Mouse (Mus musculus): ENCODE results near the gene Itga11.
"Not testable (repeated sequence)": the region's sequence is repeated elsewhere in the genome, so short reads cannot be mapped to it uniquely, and the experiment has no call there.

Gene Itga11

DNA sequence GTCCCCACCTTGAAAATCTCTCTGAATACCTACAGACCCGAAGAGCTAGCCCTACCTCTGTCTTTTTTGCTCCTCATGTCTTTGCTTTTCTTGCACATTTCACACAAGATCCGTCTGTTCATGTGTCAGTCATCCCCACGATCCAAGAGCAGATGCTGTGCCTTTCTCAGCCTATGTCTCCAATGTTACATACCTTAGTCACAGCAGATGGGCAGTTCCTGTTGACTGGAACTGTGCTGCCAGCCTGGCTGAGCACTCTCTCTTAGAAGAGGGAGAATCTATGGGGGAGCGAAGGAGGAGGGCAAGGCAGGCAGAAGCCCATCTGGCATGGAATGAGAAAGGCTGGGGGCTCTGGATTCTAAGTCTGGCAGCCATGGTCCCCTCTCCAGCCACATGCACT lies 87.7 kb downstream of the Itga11 start:
- no peak for DNase-seq (ENCODE audit: low spot score in 2 of 2)

DNA sequence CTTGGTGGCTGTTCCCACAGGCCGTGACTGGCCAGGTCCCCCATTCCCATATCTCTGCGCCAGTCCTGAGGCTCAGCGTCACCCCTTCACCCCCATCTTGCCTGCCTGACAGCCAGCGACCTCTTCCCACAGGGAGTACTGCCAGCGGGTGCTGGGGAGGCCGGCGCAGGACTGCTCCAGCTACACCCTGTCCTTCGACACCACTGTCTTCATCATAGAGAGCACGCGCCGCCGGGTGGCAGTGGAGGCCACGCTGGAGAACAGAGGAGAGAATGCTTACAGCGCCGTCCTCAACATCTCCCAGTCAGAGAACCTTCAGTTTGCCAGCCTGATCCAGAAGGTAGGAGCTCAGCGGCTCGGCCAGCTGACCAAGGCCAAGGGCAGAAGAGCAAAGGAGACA lies 89.8 kb downstream of the Itga11 start:
- no peak for DNase-seq (ENCODE audit: low spot score in 2 of 2)

DNA sequence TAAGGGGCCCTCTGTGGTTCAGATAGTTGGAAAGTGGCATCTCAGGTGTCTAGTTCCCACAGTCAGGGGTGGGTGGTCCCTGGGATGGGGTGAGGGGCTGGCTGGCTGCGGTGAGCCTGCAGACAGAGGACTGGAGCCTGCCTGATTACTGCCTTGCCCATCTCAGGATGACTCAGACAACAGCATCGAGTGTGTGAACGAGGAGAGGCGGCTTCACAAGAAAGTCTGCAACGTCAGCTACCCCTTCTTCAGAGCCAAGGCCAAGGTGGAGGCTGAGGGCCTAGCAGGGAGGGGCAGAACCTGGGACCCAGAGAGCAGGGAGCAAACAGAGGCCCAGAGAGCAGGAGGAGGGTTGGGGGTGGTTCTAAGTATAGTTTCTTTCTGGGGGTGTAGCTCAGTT lies 90.7 kb downstream of the Itga11 start:
- DNase-seq (ENCODE audit: low spot score in 2 of 2) = no peak

DNA sequence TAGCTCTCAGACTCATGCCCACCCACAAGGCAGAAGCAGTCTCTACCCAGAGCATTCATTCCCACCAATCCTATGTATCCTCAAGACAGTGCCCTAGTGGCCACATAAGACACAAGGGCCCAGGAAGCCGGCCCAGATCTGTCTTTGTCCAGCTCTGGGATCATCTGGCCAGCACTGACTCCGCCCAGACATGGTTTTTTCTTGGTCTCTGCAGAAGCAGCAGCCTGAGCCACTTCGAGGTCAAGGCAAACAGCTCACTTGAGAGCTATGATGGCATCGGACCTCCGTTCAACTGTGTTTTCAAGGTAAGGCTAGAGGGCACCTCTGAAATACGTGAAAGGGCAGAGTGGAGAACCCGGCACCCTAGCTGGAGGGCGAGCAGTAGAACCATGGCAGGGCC lies 95.1 kb downstream of the Itga11 start:
- DNase-seq (ENCODE audit: low spot score in 2 of 2) = no peak

DNA sequence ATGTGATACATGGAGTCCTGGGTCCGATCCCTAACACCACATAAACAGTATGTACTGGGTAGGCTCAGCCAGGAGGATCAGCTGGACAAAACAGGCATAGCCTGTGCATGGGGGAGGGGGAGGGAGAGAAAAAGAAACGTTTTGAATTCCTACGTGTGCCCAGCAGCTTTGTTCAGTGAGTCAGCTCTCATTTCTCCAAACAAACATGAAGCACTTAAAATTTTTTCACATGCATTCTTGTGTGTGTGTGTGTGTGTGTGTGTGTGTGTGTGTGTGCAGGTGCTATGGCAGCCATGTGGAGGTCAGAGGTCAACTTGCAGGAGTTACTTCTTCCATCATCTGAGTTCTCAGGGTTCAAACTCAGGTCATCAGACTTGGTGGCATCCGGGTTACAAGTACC lies 97.8 kb downstream of the Itga11 start:
- no peak for DNase-seq (ENCODE audit: low spot score in 2 of 2)

DNA sequence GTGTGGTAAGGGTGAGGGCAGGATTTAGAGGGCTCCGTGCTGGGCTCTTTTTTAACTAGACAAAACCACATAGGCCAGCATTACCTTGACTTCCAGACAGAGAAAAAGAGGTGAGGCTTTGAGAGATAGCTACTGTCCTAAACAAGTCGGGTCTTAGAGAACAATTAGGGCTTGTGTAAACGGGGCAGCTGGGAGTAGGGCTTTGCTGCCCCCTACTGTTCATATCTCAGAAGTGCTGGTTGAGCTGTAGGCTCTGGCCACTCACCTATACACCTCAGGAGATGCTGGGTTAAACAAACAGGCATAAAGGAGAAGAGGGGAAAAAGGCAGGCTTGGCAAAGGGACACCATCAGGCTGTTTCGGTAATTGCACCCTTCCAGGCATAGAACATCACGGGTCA lies 99.8 kb downstream of the Itga11 start:
- DNase-seq (ENCODE audit: low spot score in 2 of 2) = no peak

DNA sequence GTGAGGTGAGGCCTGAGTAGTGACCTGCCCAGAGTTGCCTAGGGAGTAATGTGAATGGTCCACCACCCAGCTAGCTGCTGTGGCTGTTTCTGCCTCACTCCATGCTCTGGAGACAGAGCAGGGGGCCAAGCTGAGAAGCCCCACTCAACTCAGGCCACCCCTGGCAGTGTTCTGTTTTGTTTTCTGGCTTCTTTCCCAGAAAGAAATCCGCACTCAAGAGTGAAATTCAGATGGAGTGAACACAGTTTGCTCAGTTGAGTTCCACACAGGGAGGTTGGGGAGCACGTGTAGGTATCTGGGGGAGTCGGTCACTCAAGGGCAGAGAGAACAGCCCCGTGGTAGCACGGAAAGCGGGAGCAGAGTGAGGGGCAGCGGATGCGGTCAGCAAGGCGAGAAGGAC lies 101.1 kb downstream of the Itga11 start:
- DNase-seq (ENCODE audit: low spot score in 2 of 2) = no peak

DNA sequence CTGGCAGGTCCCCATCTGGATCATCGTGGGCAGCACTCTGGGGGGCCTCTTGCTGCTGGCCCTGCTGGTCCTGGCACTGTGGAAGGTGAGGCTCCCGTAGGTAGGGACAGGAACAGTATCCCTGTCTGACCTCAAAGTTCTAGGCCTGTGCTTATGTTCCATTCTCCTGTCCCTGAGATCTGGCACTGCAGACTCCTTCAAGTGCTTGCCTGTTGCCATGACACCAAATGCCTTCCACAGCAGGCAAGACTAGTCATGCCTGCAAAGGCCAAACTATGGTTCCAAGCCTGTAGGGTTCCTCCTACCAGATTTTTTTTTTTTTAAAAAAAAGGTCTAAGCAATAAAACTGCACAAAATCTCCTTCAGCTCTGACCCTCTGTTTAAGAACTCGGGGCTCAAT lies 104.3 kb downstream of the Itga11 start:
- no peak for DNase-seq (ENCODE audit: low spot score in 2 of 2)

DNA sequence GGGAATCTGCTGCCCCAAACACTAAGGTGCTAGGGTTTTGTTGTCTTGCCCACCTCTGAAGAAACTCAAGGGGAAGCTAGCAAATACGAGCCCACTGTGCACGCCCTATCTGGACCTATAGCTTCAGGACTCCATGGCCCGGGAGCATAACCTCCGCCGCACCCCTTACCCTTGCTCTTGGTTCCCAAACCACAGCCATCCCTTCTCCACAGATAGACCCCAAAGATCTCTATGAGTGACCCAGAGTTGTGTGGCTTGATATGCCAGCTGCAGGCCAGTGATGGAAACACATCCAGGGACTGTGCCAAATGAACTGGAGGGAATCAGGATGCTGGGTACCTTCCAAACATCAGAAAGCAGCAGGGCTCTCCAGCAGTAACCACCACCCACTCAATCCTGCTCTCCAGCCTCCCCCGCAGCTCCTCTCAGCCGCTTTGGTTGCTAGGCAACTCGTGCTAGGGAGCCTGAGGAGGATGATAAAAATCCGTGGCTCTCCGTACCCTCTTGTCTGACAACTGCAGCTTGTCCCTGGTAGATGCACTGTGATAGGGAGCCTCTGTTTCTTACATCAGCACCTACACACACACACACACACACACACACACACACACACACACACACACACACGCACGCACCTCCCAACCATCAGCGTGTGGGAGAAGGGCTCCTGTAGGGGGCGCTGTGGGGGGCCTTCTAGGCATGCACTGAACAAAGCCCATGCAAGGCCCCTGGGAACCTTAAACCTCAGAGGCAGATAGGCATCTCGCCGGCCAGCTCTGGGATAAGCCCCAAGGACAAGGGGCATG lies 105.6 kb downstream of the Itga11 start:
- peak; percentile 76 to 88 for DNase-seq (ENCODE audit: low spot score in 2 of 2)

DNA sequence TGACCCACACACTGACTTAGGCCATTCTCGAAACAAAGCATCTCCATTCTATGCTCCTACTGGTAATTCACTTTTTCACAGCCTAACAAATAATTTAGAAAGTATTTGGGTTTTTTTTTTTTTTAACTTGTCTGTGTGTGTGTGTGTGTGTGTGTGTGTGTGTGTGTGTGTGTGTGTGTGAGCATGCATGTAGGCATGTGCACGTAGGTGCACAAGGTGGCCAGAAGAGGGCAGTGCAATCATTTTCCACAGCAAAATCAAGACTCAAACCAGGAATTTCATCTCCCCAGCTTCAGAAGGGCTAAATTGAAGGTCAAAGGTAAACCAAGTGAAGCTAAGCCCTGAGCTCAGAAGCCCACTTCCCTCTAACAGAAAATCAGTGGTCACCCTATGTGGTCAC lies 106.6 kb downstream of the Itga11 start:
- no peak for DNase-seq (ENCODE audit: low spot score in 2 of 2)

DNA sequence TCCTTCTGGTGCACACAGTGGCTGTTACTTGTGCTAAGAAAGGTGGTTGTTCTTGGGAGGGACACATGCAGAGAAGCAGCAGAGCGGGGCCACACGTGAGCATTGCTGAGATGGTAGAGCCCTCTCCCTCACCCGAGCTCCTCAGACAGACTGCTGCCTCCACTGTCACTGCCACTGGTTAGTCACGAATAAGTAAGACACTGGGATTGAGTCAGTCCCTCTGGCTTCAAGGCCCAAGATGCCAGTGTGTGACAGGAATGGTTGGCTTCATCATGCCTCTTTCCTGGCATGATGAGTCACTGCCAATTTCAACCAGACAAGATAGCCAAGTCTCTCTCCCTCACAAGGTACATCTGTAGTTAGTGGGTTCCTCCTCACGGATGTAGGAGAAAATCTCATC lies 109.1 kb downstream of the Itga11 start:
- DNase-seq (ENCODE audit: low spot score in 2 of 2) = no peak

DNA sequence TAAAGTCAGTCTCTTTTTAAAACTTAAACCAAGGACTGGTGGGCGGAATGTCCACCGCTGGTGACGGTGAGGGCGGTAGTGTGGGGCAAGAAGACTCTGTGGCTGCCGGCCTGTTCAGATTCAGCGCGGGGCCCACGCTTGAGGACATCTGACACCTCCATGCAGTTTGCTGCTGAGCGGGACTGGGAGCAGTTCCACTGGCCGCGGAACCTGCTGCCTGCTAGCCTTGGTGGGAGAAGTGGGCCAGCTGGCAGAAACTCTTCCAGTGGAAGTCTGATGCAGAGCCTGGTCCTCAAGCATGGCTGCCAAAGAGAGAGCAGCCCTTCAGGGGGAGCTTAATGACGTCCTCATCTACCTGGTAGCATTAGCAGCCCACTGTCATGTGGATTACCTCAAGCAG lies 112.2 kb downstream of the Itga11 start:
- DNase-seq (ENCODE audit: low spot score in 2 of 2) = no peak

DNA sequence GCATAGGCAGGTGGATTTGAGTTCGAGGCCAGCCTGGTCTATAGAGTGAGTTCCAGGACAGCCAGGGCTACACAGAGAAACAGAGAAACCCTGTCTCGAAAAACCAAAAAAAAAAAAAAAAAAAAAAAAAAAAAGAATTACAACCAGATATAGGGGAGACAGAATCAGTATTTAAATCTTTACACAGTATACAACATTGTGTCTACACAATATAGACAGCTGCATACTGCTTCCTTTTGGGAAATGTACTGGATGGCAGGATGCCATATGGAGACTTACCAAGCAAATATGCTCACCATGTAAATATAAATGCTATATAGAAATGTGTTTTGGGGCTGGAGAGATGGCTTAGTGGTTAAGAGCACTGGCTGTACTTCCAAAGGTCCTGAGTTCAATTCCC lies 121.6 kb downstream of the Itga11 start:
- DNase-seq (ENCODE audit: low spot score in 2 of 2) = not testable (repeated sequence)

DNA sequence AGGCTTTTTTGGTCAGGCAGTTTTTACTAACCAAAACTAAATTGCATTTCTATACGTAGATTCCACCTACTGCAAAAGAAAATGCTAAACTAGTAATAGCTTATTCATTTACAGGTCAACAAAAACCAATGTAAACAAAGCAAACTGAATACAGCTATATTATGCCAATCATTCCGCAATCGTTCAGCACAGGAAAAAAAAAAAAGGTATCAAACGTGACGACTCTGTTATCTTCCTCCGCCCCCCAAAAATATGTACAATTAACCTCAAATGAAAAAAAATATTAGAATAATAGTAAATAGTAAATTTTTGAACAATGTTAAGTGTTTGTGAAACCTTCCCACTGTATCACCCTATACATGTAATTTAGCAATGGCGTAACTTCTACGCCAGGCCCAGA lies 132.5 kb downstream of the Itga11 start:
- no peak for DNase-seq (ENCODE audit: low spot score in 2 of 2)

DNA sequence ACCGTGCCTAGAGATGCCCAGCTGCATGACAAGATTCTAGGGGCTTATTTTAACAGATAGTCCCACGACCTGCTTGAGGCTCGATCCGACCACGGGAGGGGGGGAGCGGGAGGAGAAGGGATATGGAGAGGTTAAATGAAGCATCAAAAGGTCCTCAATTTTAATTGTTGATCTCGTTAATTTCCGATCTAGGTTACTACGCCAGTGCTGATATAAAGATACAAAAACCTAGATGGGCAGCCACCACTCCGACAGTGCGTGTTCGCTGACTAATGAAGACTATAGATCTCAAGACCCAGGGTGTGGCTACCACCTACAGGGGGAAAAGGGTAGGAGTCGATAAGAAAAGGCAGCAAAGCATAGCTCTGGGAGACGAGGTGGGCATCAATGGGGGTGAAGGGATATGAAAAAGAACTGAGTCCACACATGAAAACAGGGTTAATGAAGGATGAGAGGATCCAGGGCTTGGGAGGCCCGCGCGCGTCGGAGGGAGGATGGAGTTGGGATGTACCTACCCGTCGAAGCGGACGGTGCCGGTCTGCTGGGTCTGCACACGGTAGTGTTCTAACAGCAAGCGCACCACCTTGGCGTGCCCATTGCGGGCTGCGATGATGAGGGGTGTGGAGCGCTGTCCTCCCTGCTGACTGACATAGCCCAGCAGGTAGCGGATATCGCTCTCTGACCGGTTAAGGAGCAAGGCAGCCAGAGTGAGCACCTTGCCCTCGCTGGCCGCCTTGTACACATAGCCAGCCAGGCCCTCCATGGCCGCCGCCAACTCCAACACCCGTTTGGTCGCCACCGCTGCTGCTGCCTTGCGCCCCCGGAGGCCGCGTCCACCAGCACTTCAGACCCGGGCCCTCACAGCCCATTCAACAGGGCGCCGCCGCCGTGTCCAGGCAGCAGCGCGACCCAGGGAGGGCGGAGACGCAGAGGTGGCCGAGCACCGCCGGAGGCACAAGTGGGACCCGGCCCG lies 133.2 kb downstream of the Itga11 start:
- peak in 1 of 2 experiments; percentile 36 for DNase-seq (ENCODE audit: low spot score in 2 of 2)

DNA sequence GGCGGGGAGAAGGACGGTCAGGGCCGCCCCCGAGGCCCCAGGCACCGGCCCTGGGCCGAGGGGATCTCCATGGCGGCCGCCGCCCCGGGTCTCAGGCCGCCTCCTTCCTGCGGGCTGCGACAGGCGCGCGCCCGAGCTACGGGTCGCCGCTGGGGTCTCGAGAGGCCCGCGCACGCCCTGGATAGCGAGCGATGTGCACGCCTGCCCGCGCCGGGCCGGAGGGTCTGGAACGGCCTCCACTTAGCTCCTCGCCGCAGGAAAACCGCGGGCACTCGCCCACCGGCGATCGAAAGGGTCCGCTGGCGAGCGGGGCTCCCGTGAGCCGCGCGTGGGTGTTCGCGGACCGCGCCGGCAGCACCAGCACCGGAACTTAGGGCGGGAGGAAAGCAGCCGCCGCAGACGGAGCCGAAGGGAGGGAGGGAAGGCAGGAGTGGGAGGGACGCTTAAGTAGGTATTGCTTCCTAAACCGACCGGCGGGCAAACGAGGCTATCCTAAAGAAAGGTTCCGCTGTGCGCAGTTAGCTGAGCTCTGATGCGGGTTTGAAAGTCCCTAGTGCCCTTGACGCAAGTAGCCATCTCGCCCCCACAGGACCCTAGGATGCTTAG lies 134.0 kb downstream of the Itga11 start, which contains the start of gene Fem1b:
Gene Fem1b (minus strand): TSS at position 419 of the 606 bp plus-strand sequence.
- peak; percentile 82 to 86 for DNase-seq (ENCODE audit: low spot score in 2 of 2)

DNA sequence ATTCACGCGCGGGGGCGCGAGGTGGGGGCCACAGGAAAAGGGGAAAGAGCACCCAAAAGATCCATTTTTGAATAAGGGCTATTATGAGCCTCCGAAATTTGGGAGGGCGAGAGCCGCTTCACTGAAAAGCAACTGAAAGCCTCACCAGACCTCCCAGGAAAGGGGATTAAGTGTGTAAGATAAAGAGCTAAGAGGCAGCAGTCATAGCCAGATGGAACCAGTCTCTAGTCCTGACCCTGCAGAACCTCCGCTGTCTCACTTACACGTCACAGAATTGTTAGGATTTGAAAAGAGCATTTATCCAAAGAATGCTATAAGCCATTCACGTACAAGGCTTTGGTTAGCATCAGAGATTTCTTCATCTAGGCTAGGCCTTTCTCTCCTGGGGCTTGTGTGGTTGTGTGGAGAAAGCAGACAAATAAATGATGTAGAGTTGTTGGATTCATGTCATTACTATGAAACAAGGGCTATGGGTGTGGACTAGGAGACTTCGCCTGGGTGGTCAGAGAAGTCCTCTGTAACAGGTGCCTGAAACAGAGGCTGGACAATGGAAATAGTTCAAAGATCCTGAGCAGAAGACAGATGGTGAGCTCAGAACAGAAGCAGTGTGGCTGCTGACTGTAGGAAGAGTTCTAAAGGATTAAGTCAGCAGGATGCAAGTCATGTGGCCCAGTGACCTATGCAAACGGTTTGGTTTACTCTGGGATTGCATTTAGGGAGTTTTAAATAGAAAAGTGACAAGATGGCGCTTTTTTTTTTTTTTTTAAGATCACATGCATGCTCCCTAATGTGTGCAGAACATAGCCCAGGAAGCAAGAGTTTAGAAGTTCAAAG lies 134.8 kb downstream of the Itga11 start:
- no peak for DNase-seq (ENCODE audit: low spot score in 2 of 2)

DNA sequence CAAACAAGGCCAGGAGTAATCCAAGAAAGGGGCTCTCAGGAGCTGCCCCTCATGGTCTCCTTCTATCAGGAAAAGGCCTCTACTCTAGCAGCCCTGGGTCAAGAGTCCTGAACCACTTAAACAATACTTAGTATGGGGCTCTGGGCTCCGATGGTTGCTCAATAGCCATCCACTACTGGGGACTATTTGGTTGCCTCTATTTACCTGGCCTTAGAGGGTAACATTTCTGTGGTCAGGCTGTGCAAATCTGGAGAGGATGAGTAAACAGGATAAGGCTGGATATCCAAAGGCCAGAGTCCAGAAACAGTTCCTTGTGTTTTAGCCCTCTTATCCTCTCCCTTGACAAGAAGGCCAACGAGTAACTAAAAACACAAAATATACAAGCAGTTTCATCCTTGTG lies 137.1 kb downstream of the Itga11 start:
- DNase-seq (ENCODE audit: low spot score in 2 of 2) = no peak

DNA sequence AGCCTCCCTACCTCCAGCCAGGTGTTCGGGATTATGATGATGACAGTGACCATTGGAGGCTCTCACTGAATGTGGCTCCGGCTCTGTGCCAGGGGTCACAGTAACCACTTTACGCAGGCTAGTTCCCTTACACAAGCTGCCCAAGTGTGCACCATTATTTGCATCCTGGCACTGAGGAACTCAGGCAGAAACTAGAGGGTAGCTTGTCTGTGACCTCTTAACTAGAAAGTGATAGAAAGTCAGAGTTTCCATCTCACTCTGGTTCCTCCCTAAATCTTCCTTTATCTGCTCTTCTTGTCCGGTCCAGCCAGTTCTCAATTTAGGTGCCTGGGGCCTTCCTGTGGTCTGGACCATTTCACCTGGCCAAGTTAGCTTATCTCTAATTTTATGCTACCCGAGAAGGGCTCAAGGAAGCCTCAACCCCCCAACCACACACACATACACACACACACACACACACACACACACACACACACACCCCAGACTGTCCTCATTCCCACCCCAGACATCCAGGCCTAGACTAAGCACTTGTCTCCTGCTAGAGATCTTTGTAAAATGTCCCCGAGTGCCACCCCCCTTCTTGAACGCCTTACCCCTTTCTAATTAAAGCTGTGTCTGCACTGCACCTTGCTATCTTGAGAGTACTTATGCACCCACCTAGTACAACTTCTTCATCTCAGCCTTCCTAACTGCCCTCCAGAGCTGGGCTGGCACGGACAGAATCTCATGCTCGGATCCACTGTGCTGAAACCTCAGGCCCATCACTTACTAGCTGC lies 138.9 kb downstream of the Itga11 start:
- DNase-seq (ENCODE audit: low spot score in 2 of 2) = no peak

DNA sequence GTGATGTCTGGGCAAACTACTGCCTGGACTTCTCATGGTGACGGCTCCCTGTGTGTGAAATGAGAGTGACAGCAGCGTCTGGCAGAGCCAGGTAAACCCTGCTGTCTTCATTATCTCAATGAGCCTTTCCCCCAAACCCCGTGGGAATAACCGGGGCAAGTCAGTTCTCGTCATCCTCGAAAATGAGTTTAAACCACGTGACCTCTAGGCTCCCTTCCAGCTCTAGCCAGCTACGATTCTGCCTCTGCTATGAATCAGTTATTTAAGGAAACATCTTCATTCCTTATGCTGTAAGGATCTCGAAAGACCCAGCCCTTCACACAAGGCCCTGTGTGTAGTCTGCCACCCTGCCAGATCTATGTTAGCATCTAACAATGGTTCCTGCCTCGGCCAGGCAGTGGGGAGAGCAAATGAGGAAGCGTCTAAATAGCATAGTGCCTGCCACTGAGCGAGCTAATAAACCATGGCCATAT lies 139.5 kb downstream of the Itga11 start:
- DNase-seq (ENCODE audit: low spot score in 2 of 2) = no peak

All from frontal cortex, postnatal 10 days (tissue).